Mouse (Mus musculus) midbrain, embryonic 14.5 days (tissue): Measurements from ENCODE around the gene 3830406C13Rik. TPM values are rescaled to one million over a fixed set of nuclear protein-coding genes. Genes with fewer than 3 reads are reported as not detected.

ENCODE experiments used
- ATAC-seq: fragments of 200-750 bp; cut with Nextera tagmentation; 2 replicates; pipeline ENCODE4 v1.8.0; 2017; ENCODE audit warnings: moderate number of reproducible peaks, moderate library complexity; ENCODE audit not compliant: low FRiP score, low TSS enrichment
- DNase-seq: peaks from one replicate; pipeline ENCODE4 v3.0.0-alpha.2; 2015
- H3K27ac ChIP-seq: fragments of 300-500 bp; sonication (generic); replicated peaks from 2 replicates; pipeline ENCODE4 v1.5.1; 2014; ENCODE audit warnings: mild to moderate bottlenecking, low read depth, low read length, moderate library complexity
- H3K27me3 ChIP-seq: fragments of 300-500 bp; sonication (generic); 2 replicates; pipeline ENCODE4 v1.6.1; 2014; ENCODE audit warnings: low read length, control low read depth, mixed read lengths; ENCODE audit not compliant: control insufficient read depth, insufficient read depth
- H3K36me3 ChIP-seq: fragments of 300-500 bp; sonication (generic); 2 replicates; pipeline ENCODE4 v1.6.1; 2014; ENCODE audit warnings: low read length, control low read depth; ENCODE audit not compliant: control insufficient read depth, insufficient read depth
- H3K4me1 ChIP-seq: fragments of 300-500 bp; sonication (generic); 2 replicates; pipeline ENCODE4 v1.6.1; 2014; ENCODE audit warnings: mild to moderate bottlenecking, antibody characterized with exemption, low read length, control low read depth; ENCODE audit not compliant: control insufficient read depth, insufficient read depth
- H3K4me2 ChIP-seq: fragments of 300-500 bp; sonication (generic); 2 replicates; pipeline ENCODE4 v1.6.1; 2014; ENCODE audit warnings: mild to moderate bottlenecking, low read length, moderate library complexity
- H3K4me3 ChIP-seq: fragments of 300-500 bp; sonication (generic); replicated peaks from 2 replicates; pipeline ENCODE4 v1.5.1; 2014; ENCODE audit warnings: low read depth, low read length
- H3K9ac ChIP-seq: fragments of 300-500 bp; sonication (generic); replicated peaks from 2 replicates; pipeline ENCODE4 v1.6.1; 2014; ENCODE audit warnings: mild to moderate bottlenecking, low read length, moderate library complexity
- H3K9me3 ChIP-seq: fragments of 300-500 bp; sonication (generic); 2 replicates; pipeline ENCODE4 v1.6.1; 2016; ENCODE audit warnings: low read length, control low read depth, mixed read lengths; ENCODE audit not compliant: control insufficient read depth
- WGBS: fragments of 180-500 bp; shearing (Covaris S2); extraction: QIAGEN DNeasy Blood & Tissue Kit; methylation state at CpG from one replicate; pipeline ENCODE4 v1.1.7; 2014; 5-methylcytosine and 5-hydroxymethylcytosine counted together
- polyA plus RNA-seq: library from polyadenylated mRNA; unstranded; fragments of >200 nt; fragmentation: Nextera tagmentation; extraction: Ambion mirVana; gene quantifications from 2 replicates; pipeline ENCODE4 v1.2.1, GENCODE M21; 2014

3830406C13Rik gene
- polyA plus RNA-seq, 1 experiment from 2014 or later, result 32.7 TPM

GRCm38 (mm10) chr14:12341075-12341788, 57.3 kb downstream of the 3830406C13Rik start:
- Histone ChIP-seq H3K4me3 (0 out of 2 replicates have a peak overlapping the region, but pooled peaks have one; percentile 8), H3K4me1 (0 out of 2 replicates have a peak, but pooled peaks cover 4% of the 10 kb centered on the region), H3K27ac (no peak overlapping the region), H3K9ac (no peak overlapping the region), H3K27me3 (peaks cover 95% of the 10 kb centered on the region), H3K36me3 (no peaks in the 10 kb centered on the region), H3K4me2 (peak overlapping the region; percentile 3; the same call in 1 of the 2 replicates), H3K9me3 (no peaks in the 10 kb centered on the region)
- WGBS, result under 1% methylated on average over 42 of the region's 42 CpGs
- 0 out of 2 replicates have a peak, but pooled peaks have one; percentile 3 for ATAC-seq
- peak; percentile 46 for DNase-seq

- WGBS, result 1% methylated on average over 24 of the region's 24 CpGs
- Histone ChIP-seq H3K4me2 (no peak overlapping the region), H3K27me3 (peaks cover 95% of the 10 kb centered on the region), H3K9me3 (no peaks in the 10 kb centered on the region), H3K36me3 (no peaks in the 10 kb centered on the region), H3K4me1 (0 out of 2 replicates have a peak, but pooled peaks cover 4% of the 10 kb centered on the region), H3K9ac (no peak overlapping the region), H3K4me3 (no peak overlapping the region), H3K27ac (no peak overlapping the region)
- peak; percentile 36 for DNase-seq
- ATAC-seq, result no peak
These were observed 58.0 kb downstream of the 3830406C13Rik start for GRCm38 (mm10) chr14:12341789-12342457.

- Histone ChIP-seq H3K36me3 (no peaks in the 10 kb centered on the region), H3K9me3 (no peaks in the 10 kb centered on the region), H3K4me3 (no peak overlapping the region), H3K27ac (no peak overlapping the region), H3K4me2 (no peak overlapping the region), H3K27me3 (peaks cover 95% of the 10 kb centered on the region), H3K9ac (no peak overlapping the region), H3K4me1 (0 out of 2 replicates have a peak, but pooled peaks cover 4% of the 10 kb centered on the region)
- ATAC-seq (no peak), DNase-seq (peak; percentile 29)
- WGBS, result 2% methylated on average over 23 of the region's 23 CpGs
These were observed 58.6 kb downstream of the 3830406C13Rik start for GRCm38 (mm10) chr14:12342458-12343131.

GRCm38 (mm10) chr14:12343451-12343941, 59.5 kb downstream of the 3830406C13Rik start:
- peak; percentile 51 for DNase-seq
- 2% methylated on average over 20 of the region's 20 CpGs for WGBS
- Histone ChIP-seq H3K9me3 (no peaks in the 10 kb centered on the region), H3K4me2 (no peak overlapping the region), H3K4me1 (0 out of 2 replicates have a peak, but pooled peaks cover 4% of the 10 kb centered on the region), H3K9ac (no peak overlapping the region), H3K27me3 (peaks cover 96% of the 10 kb centered on the region), H3K36me3 (no peaks in the 10 kb centered on the region), H3K27ac (no peak overlapping the region), H3K4me3 (0 out of 2 replicates have a peak overlapping the region, but pooled peaks have one; percentile 0)
- ATAC-seq, result no peak

GRCm38 (mm10) chr14:12344061-12344745, 60.2 kb downstream of the 3830406C13Rik start:
- DNase-seq, result no peak
- H3K4me1 ChIP-seq, result 0 out of 2 replicates have a peak, but pooled peaks cover 4% of the 10 kb centered on the region
- 2% methylated on average over 24 of the region's 24 CpGs for WGBS

GRCm38 (mm10) chr14:12344746-12345240, 60.8 kb downstream of the 3830406C13Rik start:
- 0 out of 2 replicates have a peak, but pooled peaks cover 4% of the 10 kb centered on the region for H3K4me1 ChIP-seq
- WGBS, result 1% methylated on average over 39 of the region's 39 CpGs
- H3K27me3 ChIP-seq, result peaks cover 99% of the 10 kb centered on the region
- DNase-seq (peak; percentile 37), ATAC-seq (no peak)
- no peaks in the 10 kb centered on the region for H3K36me3 ChIP-seq
- 0 out of 2 replicates have a peak overlapping the region, but pooled peaks have one; percentile 1 for H3K9ac ChIP-seq
- H3K4me2 ChIP-seq, result peak overlapping the region; percentile 10; the same call in 1 of the 2 replicates
- H3K9me3 ChIP-seq, result no peaks in the 10 kb centered on the region
- no peak overlapping the region for H3K27ac ChIP-seq
- peak overlapping the region; percentile 7; the same call in 1 of the 2 replicates for H3K4me3 ChIP-seq

More at GRCm38 (mm10) chr14:12344061-12344745, 60.2 kb downstream of the 3830406C13Rik start:
- Histone ChIP-seq H3K4me3 (peak overlapping the region; percentile 7; the same call in 1 of the 2 replicates), H3K9ac (0 out of 2 replicates have a peak overlapping the region, but pooled peaks have one; percentile 1), H3K36me3 (no peaks in the 10 kb centered on the region), H3K27ac (no peak overlapping the region), H3K9me3 (no peaks in the 10 kb centered on the region), H3K27me3 (peaks cover 99% of the 10 kb centered on the region), H3K4me2 (no peak overlapping the region)
- no peak for ATAC-seq

- H3K4me3 ChIP-seq, result 0 out of 2 replicates have a peak overlapping the region, but pooled peaks have one; percentile 10
- H3K36me3 ChIP-seq, result no peaks in the 10 kb centered on the region
- DNase-seq (peak; percentile 35), ATAC-seq (no peak)
- no peak overlapping the region for H3K9ac ChIP-seq
- H3K9me3 ChIP-seq, result no peaks in the 10 kb centered on the region
- H3K27me3 ChIP-seq, result peaks cover 98% of the 10 kb centered on the region
- no peak overlapping the region for H3K27ac ChIP-seq
- WGBS, result under 1% methylated on average over 40 of the region's 40 CpGs
- 0 out of 2 replicates have a peak, but pooled peaks cover 4% of the 10 kb centered on the region for H3K4me1 ChIP-seq
- H3K4me2 ChIP-seq, result no peak overlapping the region
These were observed 61.4 kb downstream of the 3830406C13Rik start for GRCm38 (mm10) chr14:12345241-12345921.
